Mouse (Mus musculus): ENCODE results near the gene Mast1. TPM values are rescaled to one million over a fixed set of nuclear protein-coding genes. Genes with fewer than 3 reads are reported as not detected.
"Not testable (repeated sequence)": the region's sequence is repeated elsewhere in the genome, so short reads cannot be mapped to it uniquely, and the experiment has no call there.

Gene Mast1
- polyA plus RNA-seq, 1 experiment from 2014 or later: 0.34 TPM

DNA sequence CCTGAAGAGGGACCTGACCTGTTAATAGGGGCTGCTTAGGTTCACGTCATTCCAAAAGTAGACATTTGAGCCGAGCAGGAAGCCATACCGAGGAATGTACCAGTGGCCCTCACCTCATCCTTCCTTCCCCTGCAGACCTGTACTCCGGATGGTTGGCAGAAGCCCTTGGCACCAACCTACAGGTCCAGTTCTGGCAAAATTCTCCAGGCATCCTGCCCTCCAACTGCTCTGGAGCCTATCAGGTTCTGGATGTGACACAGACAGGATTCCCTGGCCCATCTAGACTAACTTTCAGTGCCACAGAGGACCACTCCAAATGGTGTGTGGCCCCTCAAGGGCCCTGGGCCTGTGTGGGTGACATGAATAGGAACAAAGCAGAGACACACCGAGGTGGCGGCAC, 26.6 kb downstream of the Mast1 start:
- no peak overlapping the region for H3K4me3 ChIP-seq (ENCODE audit: low read length)
- H3K4me2 ChIP-seq (replicated peaks; ENCODE audit: low read depth, low read length): no peak overlapping the region
- ATAC-seq (ENCODE audit: low FRiP score, low TSS enrichment): no peak
- WGBS: 81% methylated on average over 6 of the region's 6 CpGs
- H3K4me1 ChIP-seq (ENCODE audit: insufficient read depth, low read length): peaks cover 11% of the 10 kb centered on the region
- peaks cover 33% of the 10 kb centered on the region for H3K27me3 ChIP-seq (ENCODE audit: insufficient read depth, low read length)
- H3K9me3 ChIP-seq (ENCODE audit: low read length): no peaks in the 10 kb centered on the region
- no peaks in the 10 kb centered on the region for H3K36me3 ChIP-seq (ENCODE audit: insufficient read depth, low read length)
- H3K9ac ChIP-seq (replicated peaks; ENCODE audit: low read length): 0 out of 2 replicates have a peak overlapping the region, but pooled peaks have one; percentile 15
- no peak overlapping the region for H3K27ac ChIP-seq (ENCODE audit: low read length)

DNA sequence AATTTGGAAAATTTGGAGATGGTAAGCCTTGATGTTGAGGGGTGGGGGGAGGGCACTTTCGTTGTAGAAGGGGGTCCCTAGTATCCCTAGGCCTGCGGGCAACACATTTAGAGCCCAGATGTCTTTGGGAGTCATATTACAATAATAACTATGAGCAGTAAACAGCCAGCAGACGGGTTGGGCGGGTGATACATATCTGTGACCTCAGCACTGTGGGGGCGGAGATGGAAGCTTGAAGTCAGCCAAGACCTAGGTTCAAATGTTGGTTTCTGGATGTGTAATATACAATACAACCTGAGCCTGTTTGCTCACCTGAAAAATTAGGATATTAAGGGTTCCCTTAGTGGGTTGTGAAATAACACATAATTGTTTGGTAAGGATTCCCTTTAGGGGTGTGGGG, 27.2 kb downstream of the Mast1 start:
- Histone ChIP-seq H3K9ac (replicated peaks; ENCODE audit: low read length) (no peak overlapping the region), H3K27ac (ENCODE audit: low read length) (no peak overlapping the region), H3K9me3 (ENCODE audit: low read length) (no peaks in the 10 kb centered on the region), H3K4me3 (ENCODE audit: low read length) (no peak overlapping the region), H3K36me3 (ENCODE audit: insufficient read depth, low read length) (no peaks in the 10 kb centered on the region), H3K4me2 (replicated peaks; ENCODE audit: low read depth, low read length) (no peak overlapping the region), H3K27me3 (ENCODE audit: insufficient read depth, low read length) (peaks cover 33% of the 10 kb centered on the region), H3K4me1 (ENCODE audit: insufficient read depth, low read length) (peaks cover 11% of the 10 kb centered on the region)
- ATAC-seq (ENCODE audit: low FRiP score, low TSS enrichment): no peak
- 60% methylated on average over 5 of the region's 5 CpGs for WGBS

DNA sequence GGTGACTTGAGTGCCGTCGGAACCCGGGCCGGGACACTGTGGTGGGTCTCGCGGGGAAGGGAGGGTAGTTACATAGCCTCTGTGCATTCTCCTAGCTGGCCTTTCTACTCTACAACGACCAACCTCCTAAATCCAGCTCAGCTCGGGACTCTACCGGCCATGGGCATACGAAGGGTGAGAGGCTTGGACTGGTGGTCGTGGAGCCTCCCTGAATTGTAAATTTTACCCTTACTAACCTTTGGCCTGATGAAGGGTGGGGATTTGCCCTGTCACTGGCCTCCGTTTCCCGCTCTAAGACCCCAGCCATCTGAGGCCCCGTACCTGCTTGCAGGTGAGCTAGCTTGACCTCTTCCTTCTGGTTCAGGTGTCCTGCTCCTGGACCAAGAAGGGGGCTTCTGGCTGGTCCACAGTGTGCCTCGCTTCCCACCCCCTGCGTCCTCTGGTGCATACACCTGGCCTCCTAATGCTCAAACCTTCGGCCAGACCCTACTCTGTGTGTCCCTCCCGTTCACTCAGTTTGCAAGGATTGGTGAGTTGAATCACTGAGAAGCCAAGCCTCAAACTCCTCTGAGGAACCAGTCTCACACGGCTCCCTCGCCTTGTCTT, 27.9 kb downstream of the Mast1 start:
- Histone ChIP-seq H3K4me2 (replicated peaks; ENCODE audit: low read depth, low read length) (peak overlapping the region; percentile 93), H3K27me3 (ENCODE audit: insufficient read depth, low read length) (peaks cover 33% of the 10 kb centered on the region), H3K4me3 (ENCODE audit: low read length) (peak overlapping the region; percentile 57), H3K9ac (replicated peaks; ENCODE audit: low read length) (peak overlapping the region; percentile 75), H3K36me3 (ENCODE audit: insufficient read depth, low read length) (no peaks in the 10 kb centered on the region), H3K27ac (ENCODE audit: low read length) (no peak overlapping the region), H3K4me1 (ENCODE audit: insufficient read depth, low read length) (peaks cover 11% of the 10 kb centered on the region), H3K9me3 (ENCODE audit: low read length) (no peaks in the 10 kb centered on the region)
- ATAC-seq (ENCODE audit: low FRiP score, low TSS enrichment): no peak
- 52% methylated on average over 20 of the region's 20 CpGs for WGBS

DNA sequence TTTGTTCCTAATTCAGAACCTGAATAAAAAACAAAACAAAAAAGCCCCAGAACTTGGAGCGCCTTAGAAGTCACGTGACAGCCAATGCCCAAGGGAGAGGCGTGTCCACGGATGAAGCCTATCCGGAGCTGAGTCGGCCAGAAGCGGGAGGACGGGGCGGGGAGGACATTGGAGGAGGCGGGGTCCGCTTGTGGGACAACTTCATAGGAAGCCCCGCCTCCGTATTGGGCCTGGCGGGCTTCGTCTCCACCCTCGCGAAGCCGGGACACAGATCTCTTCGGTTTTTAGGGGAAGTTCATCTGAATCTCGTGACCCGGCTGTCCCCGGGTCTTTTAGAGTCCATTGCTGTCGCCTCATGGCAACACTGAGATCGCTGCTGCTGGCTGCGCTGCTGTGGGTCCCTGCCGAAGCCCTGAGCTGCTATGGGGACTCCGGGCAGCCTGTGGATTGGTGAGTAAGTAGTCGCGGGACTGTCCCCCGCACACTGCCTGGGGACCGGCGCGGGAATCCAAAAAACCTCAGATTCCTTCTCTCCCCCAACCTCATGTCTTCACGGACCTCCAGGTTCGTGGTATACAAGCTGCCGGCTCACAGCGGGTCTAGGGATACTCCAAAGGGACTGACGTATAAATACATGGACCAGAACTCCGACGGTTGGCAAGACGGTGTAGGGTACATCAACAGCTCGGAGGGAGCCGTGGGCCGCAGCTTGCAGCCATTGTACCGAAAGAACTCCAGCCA, 28.6 kb downstream of the Mast1 start, which contains the start of gene Dnase2a:
Gene Dnase2a, plus strand, starts transcription at position 140 of the 741 bp plus-strand sequence.
- H3K4me2 ChIP-seq (replicated peaks; ENCODE audit: low read depth, low read length): peak within 1 kb of the TSS; percentile 93
- H3K27me3 ChIP-seq (ENCODE audit: insufficient read depth, low read length): peaks cover 28% of the 10 kb centered on the region
- no peaks in the 10 kb centered on the region for H3K9me3 ChIP-seq (ENCODE audit: low read length)
- peak within 1 kb of the TSS; percentile 57 for H3K4me3 ChIP-seq (ENCODE audit: low read length)
- no peaks in the 10 kb centered on the region for H3K36me3 ChIP-seq (ENCODE audit: insufficient read depth, low read length)
- H3K4me1 ChIP-seq (ENCODE audit: insufficient read depth, low read length): peaks cover 13% of the 10 kb centered on the region
- peak within 1 kb of the TSS; percentile 75 for H3K9ac ChIP-seq (replicated peaks; ENCODE audit: low read length)
- peak; percentile 89 for ATAC-seq (ENCODE audit: low FRiP score, low TSS enrichment)
- under 1% methylated on average over 45 of the region's 45 CpGs for WGBS
- no peak within 1 kb of the TSS for H3K27ac ChIP-seq (ENCODE audit: low read length)

DNA sequence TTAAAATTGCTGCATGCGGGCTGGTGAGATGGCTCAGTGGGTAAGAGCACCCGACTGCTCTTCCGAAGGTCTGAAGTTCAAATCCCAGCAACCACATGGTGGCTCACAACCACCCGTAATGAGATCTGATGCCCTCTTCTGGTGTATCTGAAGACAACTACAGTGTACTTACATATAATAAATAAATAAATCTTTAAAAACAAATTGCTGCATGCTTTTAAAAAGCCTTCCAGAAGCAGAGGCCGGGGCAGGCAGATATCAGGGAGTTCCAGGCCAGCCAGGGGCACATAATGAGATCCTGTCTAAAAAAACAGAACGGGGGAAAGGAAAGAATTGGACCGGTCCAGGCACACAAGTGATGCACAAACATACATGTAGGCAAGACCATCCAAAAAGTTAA, 29.2 kb downstream of the Mast1 start:
- not testable (repeated sequence) for ATAC-seq (ENCODE audit: low FRiP score, low TSS enrichment); H3K27ac ChIP-seq (ENCODE audit: low read length); H3K36me3 ChIP-seq (ENCODE audit: insufficient read depth, low read length); H3K9me3 ChIP-seq (ENCODE audit: low read length)
- Histone ChIP-seq H3K4me1 (ENCODE audit: insufficient read depth, low read length) (peaks cover 14% of the 10 kb centered on the region), H3K27me3 (ENCODE audit: insufficient read depth, low read length) (peaks cover 24% of the 10 kb centered on the region), H3K4me2 (replicated peaks; ENCODE audit: low read depth, low read length) (peak overlapping the region; percentile 93), H3K9ac (replicated peaks; ENCODE audit: low read length) (peak overlapping the region; percentile 32), H3K4me3 (ENCODE audit: low read length) (peak overlapping the region; percentile 57)
- WGBS: 26% methylated on average over 7 of the region's 7 CpGs

DNA sequence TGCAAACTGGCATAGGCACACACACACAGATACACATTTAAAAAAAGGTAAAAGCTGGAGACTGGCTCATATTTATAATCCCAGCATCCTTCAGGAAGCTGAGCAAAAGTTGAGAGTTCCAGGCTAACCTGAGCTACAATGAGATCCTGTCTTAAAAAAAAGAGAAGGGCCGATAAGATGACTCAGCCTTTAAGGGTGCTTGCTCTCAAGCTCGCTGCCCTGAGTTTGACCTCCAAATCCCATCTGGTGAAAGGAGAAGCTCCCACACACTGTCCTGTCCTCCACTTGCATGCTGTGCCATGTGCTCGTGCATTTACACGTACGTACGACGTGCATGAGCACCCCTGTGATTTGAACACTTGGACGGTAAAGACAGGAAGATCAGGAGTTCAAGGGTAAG, 29.7 kb downstream of the Mast1 start:
- Histone ChIP-seq H3K4me3 (ENCODE audit: low read length) (no peak overlapping the region), H3K27ac (ENCODE audit: low read length) (no peak overlapping the region), H3K36me3 (ENCODE audit: insufficient read depth, low read length) (no peaks in the 10 kb centered on the region), H3K4me2 (replicated peaks; ENCODE audit: low read depth, low read length) (no peak overlapping the region; the same call in 1 of the 2 replicates), H3K9me3 (ENCODE audit: low read length) (no peaks in the 10 kb centered on the region), H3K27me3 (ENCODE audit: insufficient read depth, low read length) (peaks cover 19% of the 10 kb centered on the region), H3K4me1 (ENCODE audit: insufficient read depth, low read length) (peaks cover 10% of the 10 kb centered on the region), H3K9ac (replicated peaks; ENCODE audit: low read length) (no peak overlapping the region)
- ATAC-seq (ENCODE audit: low FRiP score, low TSS enrichment): no peak
- 56% methylated on average over 8 of the region's 8 CpGs for WGBS

DNA sequence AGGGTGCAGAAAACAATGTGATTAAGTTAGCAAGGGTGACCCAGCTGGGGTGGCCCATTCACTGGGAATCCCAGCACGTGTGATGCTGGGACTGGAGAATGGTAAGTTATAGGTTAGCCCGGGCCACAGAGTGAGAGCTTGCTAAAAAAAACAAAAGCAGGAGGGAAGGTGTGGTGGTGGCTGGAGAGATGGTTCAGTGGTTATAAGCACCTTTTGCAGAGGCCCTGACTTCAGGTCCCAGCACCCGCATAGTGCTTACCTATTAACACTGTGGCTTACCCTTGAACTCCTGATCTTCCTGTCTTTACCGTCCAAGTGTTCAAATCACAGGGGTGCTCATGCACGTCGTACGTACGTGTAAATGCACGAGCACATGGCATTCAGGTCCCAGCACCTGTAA, 30.1 kb downstream of the Mast1 start:
- peaks cover 11% of the 10 kb centered on the region for H3K4me1 ChIP-seq (ENCODE audit: insufficient read depth, low read length)
- no peaks in the 10 kb centered on the region for H3K36me3 ChIP-seq (ENCODE audit: insufficient read depth, low read length)
- WGBS: 87% methylated on average over 9 of the region's 9 CpGs
- no peak for ATAC-seq (ENCODE audit: low FRiP score, low TSS enrichment)
- no peak overlapping the region for H3K9ac ChIP-seq (replicated peaks; ENCODE audit: low read length)
- no peak overlapping the region for H3K27ac ChIP-seq (ENCODE audit: low read length)
- H3K4me3 ChIP-seq (ENCODE audit: low read length): no peak overlapping the region
- H3K9me3 ChIP-seq (ENCODE audit: low read length): no peaks in the 10 kb centered on the region
- H3K4me2 ChIP-seq (replicated peaks; ENCODE audit: low read depth, low read length): no peak overlapping the region
- H3K27me3 ChIP-seq (ENCODE audit: insufficient read depth, low read length): peaks cover 14% of the 10 kb centered on the region

DNA sequence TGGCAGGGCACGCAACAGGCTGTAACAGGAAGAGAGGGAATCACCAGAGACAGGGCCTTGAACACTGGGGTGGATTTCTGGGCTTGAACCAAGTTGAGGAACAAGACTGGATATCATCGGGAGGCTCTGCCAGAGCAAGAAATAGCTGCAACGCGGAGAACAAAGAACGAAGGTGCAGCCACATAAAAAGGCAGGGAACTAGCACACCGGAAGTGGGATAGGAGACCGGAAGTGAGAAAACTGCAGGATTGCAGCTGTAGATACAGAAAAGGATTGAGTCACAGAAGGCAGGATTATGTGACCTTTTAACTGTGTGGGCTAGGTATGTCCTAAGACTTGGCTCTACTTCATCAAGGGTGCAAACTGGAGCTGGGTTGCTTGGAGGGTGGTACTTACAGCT, 32.8 kb downstream of the Mast1 start:
- 87% methylated on average over 7 of the region's 7 CpGs for WGBS
- ATAC-seq (ENCODE audit: low FRiP score, low TSS enrichment): no peak

DNA sequence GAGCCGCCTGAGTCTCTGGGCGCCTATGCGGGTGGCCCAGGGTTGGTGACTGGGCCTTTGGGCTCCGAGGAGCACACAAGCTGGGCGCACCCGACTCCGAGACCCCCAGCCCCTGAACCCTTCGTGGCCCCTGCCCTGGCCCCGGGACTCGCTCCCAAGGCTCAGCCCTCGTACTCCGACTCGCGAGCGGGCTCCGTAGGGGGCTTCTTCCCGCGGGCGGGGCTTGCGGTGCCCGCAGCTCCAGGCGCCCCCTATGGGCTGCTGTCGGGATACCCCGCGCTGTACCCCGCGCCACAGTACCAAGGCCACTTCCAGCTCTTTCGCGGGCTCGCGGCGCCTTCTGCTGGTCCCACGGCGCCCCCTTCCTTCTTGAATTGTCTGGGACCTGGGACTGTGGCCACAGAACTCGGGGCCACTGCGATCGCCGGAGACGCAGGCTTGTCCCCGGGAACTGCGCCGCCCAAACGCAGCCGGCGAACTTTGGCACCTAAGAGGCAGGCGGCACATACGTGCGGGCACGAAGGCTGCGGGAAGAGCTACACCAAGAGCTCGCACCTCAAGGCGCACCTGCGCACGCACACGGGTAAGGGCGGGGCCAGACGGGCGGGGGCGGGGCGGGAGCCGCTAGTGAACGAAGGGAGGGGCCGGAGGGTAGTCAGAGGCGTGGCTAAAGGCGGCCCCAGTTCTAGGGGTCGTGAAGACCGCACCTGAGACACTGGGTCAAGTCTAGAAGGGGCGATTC, 34.1 kb downstream of the Mast1 start:
- H3K9ac ChIP-seq (replicated peaks; ENCODE audit: low read length): peak overlapping the region; percentile 71
- WGBS: under 1% methylated on average over 63 of the region's 68 CpGs
- peak overlapping the region; percentile 74 for H3K27ac ChIP-seq (ENCODE audit: low read length)
- peak overlapping the region; percentile 69 for H3K4me3 ChIP-seq (ENCODE audit: low read length)
- H3K4me2 ChIP-seq (replicated peaks; ENCODE audit: low read depth, low read length): peak overlapping the region; percentile 81
- H3K27me3 ChIP-seq (ENCODE audit: insufficient read depth, low read length): no peaks in the 10 kb centered on the region
- H3K9me3 ChIP-seq (ENCODE audit: low read length): no peaks in the 10 kb centered on the region
- peak; percentile 90 for ATAC-seq (ENCODE audit: low FRiP score, low TSS enrichment)
- peaks cover 8% of the 10 kb centered on the region for H3K4me1 ChIP-seq (ENCODE audit: insufficient read depth, low read length)
- H3K36me3 ChIP-seq (ENCODE audit: insufficient read depth, low read length): no peaks in the 10 kb centered on the region

More for the DNA sequence above, 32.8 kb downstream of the Mast1 start:
- Histone ChIP-seq H3K27me3 (ENCODE audit: insufficient read depth, low read length) (no peaks in the 10 kb centered on the region), H3K36me3 (ENCODE audit: insufficient read depth, low read length) (no peaks in the 10 kb centered on the region), H3K4me1 (ENCODE audit: insufficient read depth, low read length) (peaks cover 11% of the 10 kb centered on the region), H3K4me2 (replicated peaks; ENCODE audit: low read depth, low read length) (no peak overlapping the region), H3K9me3 (ENCODE audit: low read length) (no peaks in the 10 kb centered on the region), H3K4me3 (ENCODE audit: low read length) (no peak overlapping the region), H3K9ac (replicated peaks; ENCODE audit: low read length) (no peak overlapping the region), H3K27ac (ENCODE audit: low read length) (no peak overlapping the region)

Measured in kidney, embryonic 16.5 days (tissue).